Mouse (Mus musculus) heart, embryonic 11.5 days (tissue): ENCODE measurements around the gene Apol8. TPM values are rescaled to one million over a fixed set of nuclear protein-coding genes. Genes with fewer than 3 reads are reported as not detected.

Experiments
- ATAC-seq: fragments of 200-750 bp; cut with Nextera tagmentation; replicated peaks from 2 replicates; pipeline ENCODE4 v1.8.0; 2017; ENCODE audit warnings: moderate library complexity; ENCODE audit not compliant: insufficient number of reproducible peaks, low FRiP score, low TSS enrichment
- H3K27ac ChIP-seq: fragments of 300-500 bp; sonication (generic); 2 replicates; pipeline ENCODE4 v1.5.1; 2014; ENCODE audit warnings: mild to moderate bottlenecking, low read depth, low read length
- H3K27me3 ChIP-seq: fragments of 300-500 bp; sonication (generic); 2 replicates; pipeline ENCODE4 v1.6.1; 2014; ENCODE audit warnings: mild to moderate bottlenecking, low read length, mixed read lengths; ENCODE audit not compliant: control insufficient read depth, insufficient read depth
- H3K36me3 ChIP-seq: fragments of 300-500 bp; sonication (generic); 2 replicates; pipeline ENCODE4 v1.6.1; 2014; ENCODE audit warnings: mild to moderate bottlenecking, low read length, moderate library complexity, mixed read lengths; ENCODE audit not compliant: control insufficient read depth, insufficient read depth
- H3K4me1 ChIP-seq: fragments of 300-500 bp; sonication (generic); 2 replicates; pipeline ENCODE4 v1.6.1; 2014; ENCODE audit warnings: low read length; ENCODE audit not compliant: control insufficient read depth, insufficient read depth
- H3K4me2 ChIP-seq: fragments of 300-500 bp; sonication (generic); 2 replicates; pipeline ENCODE4 v1.6.1; 2014; ENCODE audit warnings: mild to moderate bottlenecking, moderate library complexity
- H3K4me3 ChIP-seq: fragments of 300-500 bp; sonication (generic); 2 replicates; pipeline ENCODE4 v1.5.1; 2014; ENCODE audit warnings: low read depth, low read length
- H3K9ac ChIP-seq: fragments of 300-500 bp; sonication (generic); 2 replicates; pipeline ENCODE4 v1.6.1; 2014; ENCODE audit warnings: mild to moderate bottlenecking, low read depth, low read length, moderate library complexity
- H3K9me3 ChIP-seq: fragments of 300-500 bp; sonication (generic); replicated peaks from 2 replicates; pipeline ENCODE4 v1.6.1; 2016; ENCODE audit warnings: low read length; ENCODE audit not compliant: control insufficient read depth
- WGBS: fragments of 180-500 bp; shearing (Covaris S2); extraction: QIAGEN DNeasy Blood & Tissue Kit; methylation state at CpG from one replicate; pipeline ENCODE4 v1.1.7; 2014; ENCODE audit not compliant: insufficient replicate concordance; 5-methylcytosine and 5-hydroxymethylcytosine counted together
- polyA plus RNA-seq: library from polyadenylated mRNA; unstranded; fragments of >200 nt; fragmentation: Nextera tagmentation; extraction: Ambion mirVana; gene quantifications from 2 replicates; pipeline ENCODE4 v1.2.1, GENCODE M21; 2014

Apol8 gene
- polyA plus RNA-seq, 1 experiment from 2014 or later = 0.67 TPM

- H3K27ac ChIP-seq = no peak overlapping the region
- ATAC-seq = no peak
- no peaks in the 10 kb centered on the region for H3K9me3 ChIP-seq
- no peak overlapping the region for H3K4me2 ChIP-seq
- no peak overlapping the region for H3K4me3 ChIP-seq
- no peak overlapping the region for H3K9ac ChIP-seq
- 93% methylated on average over 11 of the region's 11 CpGs for WGBS
- no peaks in the 10 kb centered on the region for H3K27me3 ChIP-seq
- H3K36me3 ChIP-seq = peaks cover 69% of the 10 kb centered on the region
- H3K4me1 ChIP-seq = no peaks in the 10 kb centered on the region
Measured at GRCm38 (mm10) chr15:77763702-77764101, 6.9 kb upstream of the Apol8 start.

- H3K27ac ChIP-seq = no peak overlapping the region
- WGBS = 89% methylated on average over 16 of the region's 16 CpGs
- H3K4me2 ChIP-seq = no peak overlapping the region
- H3K9me3 ChIP-seq = no peaks in the 10 kb centered on the region
- H3K4me3 ChIP-seq = no peak overlapping the region
- no peak overlapping the region for H3K9ac ChIP-seq
- H3K4me1 ChIP-seq = no peaks in the 10 kb centered on the region
- H3K36me3 ChIP-seq = peaks cover 63% of the 10 kb centered on the region
- no peak for ATAC-seq
- H3K27me3 ChIP-seq = no peaks in the 10 kb centered on the region
Measured at GRCm38 (mm10) chr15:77763050-77763449, 6.2 kb upstream of the Apol8 start.

GRCm38 (mm10) chr15:77761561-77762380 is 5.0 kb upstream of the Apol8 start:
- 83% methylated on average over 22 of the region's 22 CpGs for WGBS
- ATAC-seq = no peak

GRCm38 (mm10) chr15:77761083-77761482 is 4.3 kb upstream of the Apol8 start:
- 92% methylated on average over 7 of the region's 7 CpGs for WGBS
- H3K36me3 ChIP-seq = peaks cover 45% of the 10 kb centered on the region
- ATAC-seq = no peak

More at GRCm38 (mm10) chr15:77761561-77762380, 5.0 kb upstream of the Apol8 start:
- Histone ChIP-seq H3K27me3 (no peaks in the 10 kb centered on the region), H3K9me3 (no peaks in the 10 kb centered on the region), H3K9ac (no peak overlapping the region), H3K36me3 (peaks cover 52% of the 10 kb centered on the region), H3K27ac (no peak overlapping the region), H3K4me2 (no peak overlapping the region), H3K4me3 (no peak overlapping the region), H3K4me1 (no peaks in the 10 kb centered on the region)

GRCm38 (mm10) chr15:77760037-77760436 is 3.2 kb upstream of the Apol8 start:
- H3K4me2 ChIP-seq = no peak overlapping the region
- no peaks in the 10 kb centered on the region for H3K4me1 ChIP-seq
- no peak overlapping the region for H3K9ac ChIP-seq
- peaks cover 35% of the 10 kb centered on the region for H3K36me3 ChIP-seq
- H3K27me3 ChIP-seq = no peaks in the 10 kb centered on the region
- ATAC-seq = no peak
- WGBS = 91% methylated on average over 16 of the region's 16 CpGs
- no peak overlapping the region for H3K27ac ChIP-seq
- no peaks in the 10 kb centered on the region for H3K9me3 ChIP-seq
- H3K4me3 ChIP-seq = no peak overlapping the region

More at GRCm38 (mm10) chr15:77761083-77761482, 4.3 kb upstream of the Apol8 start:
- Histone ChIP-seq H3K4me1 (no peaks in the 10 kb centered on the region), H3K4me3 (no peak overlapping the region), H3K27me3 (no peaks in the 10 kb centered on the region), H3K9me3 (no peaks in the 10 kb centered on the region), H3K27ac (no peak overlapping the region), H3K9ac (no peak overlapping the region), H3K4me2 (no peak overlapping the region)

GRCm38 (mm10) chr15:77757586-77758226 is 903 bp upstream of the Apol8 start:
- WGBS = 79% methylated on average over 4 of the region's 4 CpGs
- H3K36me3 ChIP-seq = peaks cover 14% of the 10 kb centered on the region
- H3K9me3 ChIP-seq = no peaks in the 10 kb centered on the region
- H3K9ac ChIP-seq = no peak overlapping the region
- H3K4me2 ChIP-seq = no peak overlapping the region
- H3K27me3 ChIP-seq = no peaks in the 10 kb centered on the region
- ATAC-seq = no peak
- H3K27ac ChIP-seq = no peak overlapping the region
- H3K4me1 ChIP-seq = no peaks in the 10 kb centered on the region
- no peak overlapping the region for H3K4me3 ChIP-seq

- no peaks in the 10 kb centered on the region for H3K27me3 ChIP-seq
- no peak overlapping the region for H3K4me3 ChIP-seq
- WGBS = 53% methylated on average over 2 of the region's 2 CpGs
- H3K9ac ChIP-seq = no peak overlapping the region
- no peaks in the 10 kb centered on the region for H3K9me3 ChIP-seq
- H3K4me1 ChIP-seq = no peaks in the 10 kb centered on the region
- H3K27ac ChIP-seq = no peak overlapping the region
- no peak for ATAC-seq
- peaks cover 8% of the 10 kb centered on the region for H3K36me3 ChIP-seq
- no peak overlapping the region for H3K4me2 ChIP-seq
Measured at GRCm38 (mm10) chr15:77756081-77756480, 722 bp downstream of the Apol8 start.

- no peaks in the 10 kb centered on the region for H3K4me1 ChIP-seq
- H3K27me3 ChIP-seq = no peaks in the 10 kb centered on the region
- H3K9ac ChIP-seq = no peak overlapping the region
- no peak overlapping the region for H3K4me2 ChIP-seq
- H3K27ac ChIP-seq = no peak overlapping the region
- peak; percentile 65 for ATAC-seq
- H3K36me3 ChIP-seq = peaks cover 2% of the 10 kb centered on the region
- no CpG with 5 or more reads among the region's 2 CpGs for WGBS
- no peaks in the 10 kb centered on the region for H3K9me3 ChIP-seq
- H3K4me3 ChIP-seq = no peak overlapping the region
Measured at GRCm38 (mm10) chr15:77755132-77755531, 1.7 kb downstream of the Apol8 start.
